Mouse (Mus musculus): ENCODE measurements around the gene Stxbp3. TPM values are rescaled to one million over a fixed set of nuclear protein-coding genes. Genes with fewer than 3 reads are reported as not detected.
"Not testable (repeated sequence)": the region's sequence is repeated elsewhere in the genome, so short reads cannot be mapped to it uniquely, and the experiment has no call there.

Gene Stxbp3
- 10 to 100 TPM; 25.9 to 29.9 TPM for total RNA-seq (2021)
- long read RNA-seq, experiment 1, transcript Stxbp3-201 (19 exons, 2,419 nt), result major isoform, 23 of 33 reads
- long read RNA-seq, experiment 1, partial matches to known transcripts, result 3 of 33 reads
- long read RNA-seq, experiment 1, other reads (novel, unspliced or antisense), result 7 of 33 reads
- long read RNA-seq, experiment 2, transcript Stxbp3-201 (19 exons, 2,419 nt), result major isoform, 21 of 25 reads
- long read RNA-seq, experiment 2, partial matches to known transcripts, result 0 of 25 reads
- long read RNA-seq, experiment 2, other reads (novel, unspliced or antisense), result 4 of 25 reads

DNA sequence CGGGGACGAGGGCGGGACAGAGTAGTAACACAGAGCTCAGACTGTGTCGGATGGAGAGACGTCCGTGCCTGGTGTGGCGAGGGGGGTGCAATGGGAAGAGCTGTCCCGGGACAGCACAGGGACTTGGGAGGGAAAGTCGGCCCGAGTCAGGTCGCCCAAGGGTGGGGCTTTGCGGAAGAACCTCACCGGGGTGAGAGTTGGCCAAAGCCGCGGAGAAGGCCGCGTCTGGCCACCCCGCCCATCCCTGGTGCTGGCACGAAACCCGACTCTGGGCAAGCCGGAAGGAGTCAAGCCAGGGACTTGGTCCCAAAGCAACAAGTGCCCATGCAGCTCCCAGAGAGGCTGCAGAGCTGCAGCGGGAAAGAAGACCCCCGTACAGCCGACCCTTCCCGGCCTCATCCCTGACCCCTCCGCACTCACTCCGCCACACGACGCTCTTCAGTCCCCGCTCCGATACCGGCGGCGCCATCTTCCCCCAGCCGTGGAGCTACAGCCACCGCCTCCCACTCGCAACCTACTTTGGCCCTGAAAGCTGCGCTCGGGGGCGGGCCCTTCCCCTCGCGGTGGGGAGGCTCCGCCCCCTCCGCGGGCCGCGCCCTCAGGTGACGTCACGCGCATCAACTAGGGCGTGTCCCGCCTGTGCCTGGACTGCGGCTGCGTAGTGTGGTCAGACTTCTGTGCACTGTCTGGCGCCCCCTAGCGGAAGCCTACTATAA is at the start of gene Stxbp3:
TSS of gene Stxbp3 (minus strand) at position 527 of the 716 bp plus-strand sequence.
- intact Hi-C loops (cut with DNase I; ENCODE audit: low total_unique reads), result loop anchor here (5.0 kb wide), 1 partner anchor 72 kb away; the partner anchor contains the start of gene Prpf38b
- peak; percentile 99 for DNase-seq

DNA sequence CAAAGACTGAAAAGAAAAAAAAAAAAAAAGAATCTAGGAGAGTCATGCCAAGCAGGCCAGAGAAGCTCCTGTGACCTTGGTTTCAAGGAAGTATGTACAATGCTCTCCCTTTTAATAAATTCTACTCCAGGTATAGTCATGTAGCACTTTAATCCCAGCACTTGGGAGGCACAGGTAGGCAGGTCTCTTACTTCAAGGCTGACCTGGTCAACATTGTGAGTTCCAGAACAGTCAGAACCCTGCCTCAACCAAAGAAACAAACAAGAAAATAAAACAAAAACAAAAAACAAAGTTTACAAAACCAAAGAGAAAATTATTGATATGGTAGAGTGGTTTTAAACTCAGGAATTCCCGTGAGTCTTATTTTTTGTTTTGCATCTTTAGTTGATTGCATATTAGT is 49.6 kb upstream of the Stxbp3 start, which contains the start of gene Fndc7:
TSS of gene Fndc7 (minus strand) at position 101 of the 400 bp plus-strand sequence.
- intact Hi-C loops (cut with DNase I; ENCODE audit: low total_unique reads), result no loop called here
- DNase-seq, result no peak

DNA sequence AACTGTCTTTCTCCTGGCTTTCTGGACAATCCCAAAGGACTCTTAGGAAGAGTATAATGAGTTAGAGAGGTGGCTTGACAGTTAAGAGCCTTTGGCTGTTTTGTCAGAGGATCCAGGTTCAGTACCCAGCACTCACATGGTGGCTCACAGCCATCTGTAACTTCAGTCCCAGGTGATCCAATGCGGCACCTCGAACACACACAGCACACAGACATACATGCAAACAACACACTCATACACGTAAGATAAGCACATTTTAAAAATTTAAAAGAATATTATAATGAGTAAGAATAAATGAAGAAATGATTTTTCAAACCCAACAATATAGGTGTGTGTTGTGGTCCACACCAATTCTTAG is 47.3 kb upstream of the Stxbp3 start:
- DNase-seq, result no peak

DNA sequence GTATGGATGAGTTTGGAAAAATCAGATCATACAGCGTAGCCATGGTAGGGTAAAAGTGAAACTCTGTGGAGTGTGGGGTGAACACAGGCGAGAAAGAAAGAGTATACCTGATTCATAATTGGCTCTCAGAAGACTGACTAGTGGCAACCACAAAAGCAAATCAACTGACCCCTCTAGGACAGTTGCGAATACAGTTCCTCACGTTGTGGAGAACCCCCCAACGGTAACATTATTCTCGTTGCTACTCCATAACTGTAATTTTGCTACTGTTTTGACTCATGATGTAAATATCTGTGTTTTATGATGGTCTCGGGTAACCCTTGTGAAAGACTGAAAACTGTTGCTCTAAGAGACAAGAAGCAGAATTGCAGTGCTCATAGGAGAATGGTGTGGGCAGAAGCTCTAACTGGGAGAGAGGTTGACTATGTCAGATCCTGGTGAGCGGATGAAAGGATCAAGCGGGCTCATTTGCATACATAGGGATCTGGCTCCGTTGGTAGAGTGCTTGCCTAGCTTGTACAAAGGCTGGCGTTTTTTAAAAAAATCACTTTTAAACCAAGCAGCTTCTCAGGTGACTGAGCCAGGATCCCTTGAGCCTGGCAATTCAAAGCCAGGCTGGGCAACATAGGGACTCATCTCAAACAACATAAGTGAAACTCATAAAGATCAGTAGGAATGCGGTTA is 46.8 kb upstream of the Stxbp3 start:
- no peak for DNase-seq
- intact Hi-C loops (cut with DNase I; ENCODE audit: low total_unique reads), result no loop called here

More for the DNA sequence above, 47.3 kb upstream of the Stxbp3 start:
- intact Hi-C loops (cut with DNase I; ENCODE audit: low total_unique reads), result no loop called here

DNA sequence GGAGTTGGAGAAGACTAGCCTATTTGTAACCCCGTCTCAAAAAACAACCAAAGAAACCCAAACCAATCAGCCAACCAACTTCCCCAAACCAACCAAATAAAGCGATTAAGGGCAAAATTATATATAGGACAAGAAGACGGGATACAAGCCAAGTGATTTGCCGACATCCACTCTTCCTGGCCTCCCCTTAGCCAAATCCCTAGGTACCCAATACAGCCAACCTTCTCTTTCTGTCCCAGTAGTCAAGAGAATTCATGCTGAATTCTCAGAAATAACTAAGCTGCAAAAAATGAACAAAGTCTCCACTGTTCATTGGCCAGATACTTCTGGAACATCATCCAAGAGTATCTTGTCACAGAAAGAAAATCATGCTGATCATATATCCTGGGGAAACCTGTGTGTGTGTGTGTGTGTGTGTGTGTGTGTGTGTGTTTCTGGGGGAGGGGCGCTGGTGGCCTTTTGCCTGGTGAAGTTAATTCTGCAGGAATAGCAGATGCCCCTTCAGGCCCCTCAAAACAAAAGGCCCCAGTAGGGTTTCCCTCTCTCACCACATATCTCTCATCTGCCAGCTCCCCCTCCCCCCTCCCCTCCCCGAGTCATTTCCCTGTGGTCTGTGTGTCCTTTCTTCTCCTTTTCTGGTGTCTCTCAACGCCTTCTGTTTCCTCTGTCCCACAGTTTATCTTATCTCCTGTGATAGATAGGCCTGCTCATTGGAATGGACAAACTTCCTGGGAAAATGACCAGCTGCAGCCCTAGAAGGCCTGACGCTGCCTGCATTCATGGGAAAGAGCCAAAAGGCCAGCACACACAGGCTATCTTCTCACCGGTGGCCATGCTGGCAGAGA is 45.6 kb upstream of the Stxbp3 start:
- DNase-seq, result no peak
- intact Hi-C loops (cut with DNase I; ENCODE audit: low total_unique reads), result no loop called here

DNA sequence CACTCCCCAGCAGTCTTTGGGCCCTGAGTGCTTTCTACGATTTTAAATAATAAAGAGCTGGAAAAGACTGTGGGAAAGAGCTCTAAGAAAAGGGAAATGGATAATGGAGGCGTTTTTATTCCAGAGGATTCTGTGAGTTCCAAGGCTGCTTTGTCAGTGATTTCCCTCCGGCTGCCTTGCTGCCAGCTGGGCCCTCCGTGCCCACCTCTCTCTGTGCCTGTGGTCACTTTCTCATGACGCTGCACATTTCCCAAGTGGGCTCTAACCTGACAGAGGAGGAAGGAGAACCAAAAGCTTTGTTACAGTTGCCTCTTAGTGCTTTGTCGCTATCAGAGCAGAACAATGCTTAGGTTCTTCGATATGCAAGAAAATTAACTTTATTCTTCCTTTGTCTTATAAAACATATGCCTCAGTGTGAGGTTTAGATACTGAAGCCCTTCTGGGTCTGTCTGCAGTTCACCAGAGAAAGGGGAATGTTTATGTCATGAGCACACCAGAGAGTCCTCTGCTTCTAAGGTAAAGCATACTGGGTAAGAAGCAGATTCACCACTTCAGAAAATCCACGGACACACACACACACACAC is 44.5 kb upstream of the Stxbp3 start:
- intact Hi-C loops (cut with DNase I; ENCODE audit: low total_unique reads), result no loop called here
- no peak for DNase-seq

DNA sequence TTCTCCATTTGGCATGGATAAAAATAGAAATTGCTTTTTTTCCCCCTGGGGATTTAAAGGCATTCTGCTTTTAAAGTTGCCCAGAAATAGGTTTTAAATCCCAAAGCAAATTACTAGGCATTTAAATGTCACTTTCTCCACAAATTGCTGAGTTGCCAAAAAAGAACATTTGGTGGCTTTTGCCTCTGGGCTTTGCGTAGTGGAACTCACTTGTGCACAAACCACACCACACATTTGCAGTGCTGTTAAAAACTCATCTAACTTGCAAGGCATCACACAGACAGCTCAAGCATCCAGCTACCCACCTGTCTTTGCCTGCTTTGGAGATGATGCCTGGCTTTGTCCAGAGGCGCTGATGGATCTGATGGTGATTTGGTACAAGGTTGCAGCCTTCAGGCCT is 42.7 kb upstream of the Stxbp3 start:
- no peak for DNase-seq
- intact Hi-C loops (cut with DNase I; ENCODE audit: low total_unique reads), result no loop called here

DNA sequence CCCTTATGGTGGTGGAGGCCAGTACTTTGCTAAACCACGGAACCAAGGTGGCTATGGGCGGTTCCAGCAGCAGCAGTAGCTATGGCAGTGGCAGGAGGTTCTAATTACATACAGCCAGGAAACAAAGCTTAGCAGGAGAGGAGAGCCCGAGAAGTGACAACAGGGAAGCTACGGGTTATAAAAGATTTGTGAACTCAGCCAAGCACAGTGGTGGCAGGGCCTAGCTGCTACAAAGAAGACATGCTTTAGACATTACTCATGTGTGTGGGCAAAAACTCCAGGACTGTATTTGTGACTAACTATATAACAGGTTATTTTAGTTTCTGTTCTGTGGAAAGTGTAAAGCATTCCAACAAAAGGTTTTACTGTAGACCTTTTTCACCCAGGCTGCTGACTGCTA is 41.5 kb upstream of the Stxbp3 start:
- intact Hi-C loops (cut with DNase I; ENCODE audit: low total_unique reads); DNase-seq: not testable (repeated sequence)

DNA sequence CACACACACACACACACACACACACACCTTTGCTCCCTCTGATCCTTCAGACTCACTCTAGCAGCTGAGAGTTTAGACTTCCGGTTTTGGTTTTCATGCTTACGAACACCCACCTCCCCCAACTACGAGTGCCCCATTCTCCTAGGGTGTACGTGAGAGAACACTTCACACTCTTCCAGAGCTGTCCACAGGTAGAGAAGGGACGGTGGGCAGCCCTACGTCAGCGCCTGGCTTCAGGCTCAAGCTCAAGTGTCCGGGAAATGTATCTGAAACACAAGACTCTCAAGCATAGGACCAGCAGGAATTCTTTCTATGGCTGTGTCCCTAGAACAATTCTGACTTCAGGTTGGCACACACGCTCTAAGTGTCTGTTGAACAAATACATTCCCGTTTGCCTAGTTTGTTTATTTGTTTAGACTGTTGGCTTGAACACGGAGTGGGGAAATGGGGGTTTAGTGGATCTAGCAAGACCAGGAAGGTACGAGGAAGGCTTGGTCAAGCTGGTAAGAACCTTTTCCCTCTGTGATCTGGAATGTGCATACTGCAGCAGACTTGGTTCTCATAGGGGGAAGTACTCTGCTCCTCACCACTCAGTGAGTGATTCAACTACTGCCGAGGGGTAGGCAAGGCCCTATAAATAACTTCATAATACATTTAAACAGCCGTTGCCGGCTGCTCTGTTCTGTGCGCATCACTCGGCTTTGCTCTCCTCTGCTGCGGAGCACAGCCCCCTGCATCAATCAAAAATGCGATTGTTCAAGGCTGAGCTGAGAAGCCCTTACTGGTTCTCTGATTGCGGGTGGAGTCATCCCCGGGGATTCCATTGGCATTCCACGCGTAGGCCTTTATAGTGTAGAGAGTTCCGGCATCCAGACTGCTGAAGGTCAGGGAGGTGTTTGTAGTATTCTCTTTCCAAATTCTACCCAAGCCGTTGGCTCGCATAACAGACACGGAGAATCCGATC is 40.5 kb upstream of the Stxbp3 start:
- intact Hi-C loops (cut with DNase I; ENCODE audit: low total_unique reads), result no loop called here
- no peak for DNase-seq

DNA sequence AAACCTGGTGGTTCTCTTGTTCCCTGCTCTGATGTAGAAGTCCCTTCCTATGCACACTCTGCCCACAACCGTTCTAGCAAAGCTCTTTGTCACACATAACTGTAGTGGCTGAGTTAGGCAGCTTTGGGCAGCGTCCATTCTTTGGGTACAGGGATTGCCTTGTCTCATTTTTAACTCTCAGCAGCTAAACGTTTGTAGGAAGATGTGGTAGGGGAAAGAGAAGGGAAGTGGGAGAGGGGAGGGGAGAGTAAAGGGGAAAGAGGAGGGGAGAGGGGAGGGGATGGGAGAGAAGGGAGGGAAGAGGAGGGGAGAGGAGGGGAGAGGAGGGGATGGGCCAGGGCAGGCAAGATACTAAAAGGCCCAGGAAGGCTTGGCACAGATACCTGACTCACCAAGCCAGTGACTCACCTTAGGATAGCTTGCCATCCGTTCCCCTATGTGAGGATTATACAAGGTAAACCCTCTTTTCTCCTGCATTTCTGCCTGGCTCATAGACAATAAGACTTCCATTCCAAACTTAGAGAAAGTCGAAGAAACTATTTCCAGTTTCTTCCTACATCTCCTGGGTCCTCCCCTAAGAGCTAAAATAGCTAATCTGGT is 39.6 kb upstream of the Stxbp3 start:
- intact Hi-C loops (cut with DNase I; ENCODE audit: low total_unique reads), result no loop called here
- DNase-seq, result no peak

DNA sequence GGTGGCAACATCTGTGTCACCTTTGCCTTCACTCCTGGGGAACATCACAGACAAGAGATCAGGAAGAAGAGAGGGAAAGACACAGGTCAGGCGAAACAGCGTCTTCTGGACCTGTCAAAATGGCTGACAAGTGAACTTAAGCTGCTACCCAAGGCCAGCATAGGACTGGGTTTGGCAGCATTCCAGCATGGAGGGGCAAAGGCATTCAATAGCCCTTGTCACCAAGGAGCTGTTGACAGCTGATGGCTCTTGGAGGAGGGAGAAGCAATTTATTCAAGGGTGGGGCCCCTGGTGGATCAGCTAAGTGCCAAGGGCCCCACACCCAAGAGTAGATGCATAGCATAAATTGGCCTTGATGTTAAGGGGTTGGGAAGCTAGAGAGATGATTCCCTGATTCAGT is 38.8 kb upstream of the Stxbp3 start:
- intact Hi-C loops (cut with DNase I; ENCODE audit: low total_unique reads), result no loop called here
- no peak for DNase-seq

DNA sequence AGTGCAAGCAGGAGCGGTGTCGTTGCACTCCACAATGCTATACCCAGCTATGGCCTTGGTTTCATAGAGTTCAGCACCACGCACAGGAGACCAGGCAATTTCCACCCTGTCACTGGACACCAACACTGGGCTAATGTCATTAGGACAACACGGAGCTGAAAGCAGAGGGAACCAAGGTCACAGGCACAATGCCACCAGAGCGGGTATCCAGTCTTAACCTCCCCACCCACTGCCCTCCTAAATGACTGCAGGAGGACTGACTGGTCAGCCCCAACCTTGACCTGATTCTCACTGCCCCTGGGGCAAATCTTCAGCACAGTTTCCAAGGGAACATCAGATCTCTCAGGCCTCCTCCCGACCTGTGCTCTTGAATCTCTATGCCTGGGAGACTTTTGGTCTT is 30.3 kb upstream of the Stxbp3 start:
- intact Hi-C loops (cut with DNase I; ENCODE audit: low total_unique reads), result no loop called here

DNA sequence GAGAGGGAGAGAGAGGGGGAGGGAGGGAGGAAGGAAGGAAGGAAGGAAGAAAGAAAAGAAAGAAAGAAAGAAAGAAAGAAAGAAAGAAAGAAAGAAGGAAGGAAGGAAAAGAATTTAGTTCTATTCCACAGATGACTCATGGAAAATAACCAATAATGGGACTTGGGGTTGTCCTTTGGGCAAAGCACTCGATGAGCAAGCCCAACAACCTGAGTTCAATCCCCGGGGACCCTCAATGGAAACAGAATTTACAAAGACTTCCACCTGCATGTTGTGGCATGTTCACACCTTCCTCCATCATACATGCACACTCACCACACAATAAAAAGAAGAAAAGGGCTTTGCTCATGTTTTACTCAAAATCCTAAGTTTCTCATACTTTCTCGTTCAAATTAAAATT is 27.1 kb upstream of the Stxbp3 start:
- DNase-seq, result no peak
- intact Hi-C loops (cut with DNase I; ENCODE audit: low total_unique reads), result no loop called here

More for the DNA sequence above, 30.3 kb upstream of the Stxbp3 start:
- no peak for DNase-seq

DNA sequence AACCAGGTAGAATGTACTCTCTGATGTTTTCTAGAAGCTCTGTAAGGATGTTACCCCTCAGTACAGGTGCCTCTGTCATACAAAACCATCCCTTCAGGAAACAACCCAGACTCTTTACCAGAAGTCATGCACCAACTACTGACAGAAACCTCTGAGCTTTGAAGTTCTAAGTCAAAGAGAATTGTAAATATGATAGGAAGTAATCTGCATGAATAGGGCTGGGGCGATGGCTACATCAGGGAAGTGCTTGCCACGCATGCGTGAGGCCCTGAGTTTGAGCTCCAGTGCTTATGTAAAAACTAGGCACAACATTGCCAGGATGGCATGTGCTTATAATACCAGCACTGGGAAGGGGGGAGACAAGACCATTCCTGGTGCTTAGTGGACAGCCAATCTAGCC is 25.4 kb upstream of the Stxbp3 start:
- no peak for DNase-seq
- intact Hi-C loops (cut with DNase I; ENCODE audit: low total_unique reads), result no loop called here

DNA sequence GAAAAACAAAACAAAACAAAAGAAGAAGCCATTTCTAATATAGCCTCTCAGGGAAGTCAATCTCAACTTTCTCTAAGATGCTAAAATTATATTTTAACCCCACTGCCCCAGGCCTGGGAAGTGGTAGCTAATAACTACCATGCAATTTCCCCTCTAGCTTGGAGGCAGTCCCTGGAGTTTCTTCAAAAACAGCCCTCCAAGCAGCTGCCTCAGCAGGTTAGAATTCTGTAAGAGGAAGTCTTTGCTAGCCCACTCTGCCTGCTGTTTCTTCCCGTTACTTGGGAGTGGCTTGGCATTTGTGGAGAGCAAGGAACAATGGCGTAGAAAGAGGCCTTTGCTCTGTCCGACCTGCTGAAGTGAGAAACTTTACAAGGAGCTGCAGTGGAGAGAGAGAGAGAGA is 24.8 kb upstream of the Stxbp3 start:
- intact Hi-C loops (cut with DNase I; ENCODE audit: low total_unique reads), result no loop called here
- no peak for DNase-seq

DNA sequence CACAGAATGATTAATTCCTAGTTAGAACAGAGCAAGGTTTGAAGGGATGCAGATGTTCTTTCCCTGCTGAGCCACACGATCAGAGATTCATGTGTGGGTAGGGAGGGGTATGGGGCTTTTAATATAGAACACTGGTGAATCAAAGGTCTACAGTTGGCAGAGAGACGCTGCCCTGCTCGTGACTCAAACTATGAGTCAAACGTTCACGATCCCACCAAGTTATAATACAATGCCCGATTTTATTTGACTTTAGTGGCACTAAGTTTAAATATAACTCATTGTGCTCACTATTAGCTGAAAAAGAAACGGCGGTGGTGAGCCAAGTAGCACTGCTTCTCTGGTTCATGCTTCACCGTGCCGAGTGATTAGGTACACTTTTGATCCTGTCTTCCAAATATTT is 22.8 kb upstream of the Stxbp3 start:
- intact Hi-C loops (cut with DNase I; ENCODE audit: low total_unique reads), result no loop called here
- no peak for DNase-seq

DNA sequence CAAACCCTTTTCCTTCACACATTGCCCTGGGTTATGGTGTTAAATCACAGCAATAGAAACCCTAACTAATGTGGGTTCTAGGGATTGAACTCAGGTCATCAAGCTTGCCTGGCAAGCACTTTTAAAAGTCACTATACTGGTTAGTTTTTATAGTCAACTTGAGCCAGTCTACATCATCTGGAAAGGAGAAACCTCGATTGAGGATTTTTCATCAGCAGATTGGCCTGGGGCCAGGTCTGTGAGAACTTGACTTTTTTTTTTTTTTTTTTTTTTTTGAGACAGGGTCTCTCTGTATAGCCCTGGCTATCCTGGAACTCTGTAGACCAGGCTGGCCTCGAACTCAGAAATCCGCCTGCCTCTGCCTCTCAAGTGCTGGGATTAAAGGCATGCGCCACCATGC is 22.0 kb upstream of the Stxbp3 start:
- DNase-seq; intact Hi-C loops (cut with DNase I; ENCODE audit: low total_unique reads): not testable (repeated sequence)

DNA sequence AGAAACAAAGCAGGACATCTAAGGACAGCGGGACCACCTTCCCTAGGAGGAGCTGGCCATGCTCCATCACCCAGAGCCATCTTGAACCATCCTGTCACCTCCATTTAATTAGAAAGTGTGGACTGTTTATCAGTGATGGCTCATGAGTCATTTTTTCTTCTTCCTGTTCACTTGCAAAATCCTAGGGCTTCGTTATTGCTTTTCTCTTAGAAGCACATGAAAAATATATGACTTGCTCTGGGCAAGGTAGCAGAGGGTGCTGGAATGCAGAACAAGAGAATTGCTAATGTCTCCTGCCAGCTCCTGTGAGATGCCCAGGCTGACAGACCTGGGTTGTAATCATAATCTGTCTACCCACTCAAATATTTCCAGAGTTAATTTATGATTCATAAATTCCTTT is 20.5 kb upstream of the Stxbp3 start:
- no peak for DNase-seq
- intact Hi-C loops (cut with DNase I; ENCODE audit: low total_unique reads), result no loop called here
